Mouse (Mus musculus): ENCODE results near the gene Stap2. TPM values are rescaled to one million over a fixed set of nuclear protein-coding genes. Genes with fewer than 3 reads are reported as not detected.

The Stap2 gene
- polyA plus RNA-seq, 1 experiment from 2014 or later, result 18.3 TPM

- 85% methylated on average over 7 of the region's 7 CpGs for WGBS
- Histone ChIP-seq H3K27me3 (no peaks in the 10 kb centered on the region), H3K4me3 (no peak overlapping the region), H3K4me2 (no peak overlapping the region), H3K9ac (no peak overlapping the region), H3K27ac (no peak overlapping the region), H3K36me3 (peaks cover 42% of the 10 kb centered on the region), H3K9me3 (no peaks in the 10 kb centered on the region), H3K4me1 (peaks cover 21% of the 10 kb centered on the region)
- no peak for ATAC-seq (ENCODE audit: borderline replicate concordance, extremely low read depth, low FRiP score, low TSS enrichment)
Measured at GRCm38 (mm10) chr17:56011441-56011840, 6.1 kb upstream of the Stap2 start.

- Histone ChIP-seq H3K27me3 (no peaks in the 10 kb centered on the region), H3K9me3 (no peaks in the 10 kb centered on the region), H3K4me2 (peak overlapping the region; percentile 98), H3K4me3 (peak overlapping the region; percentile 96), H3K4me1 (peaks cover 21% of the 10 kb centered on the region), H3K9ac (0 out of 2 replicates have a peak overlapping the region, but pooled peaks have one; percentile 83), H3K36me3 (peaks cover 34% of the 10 kb centered on the region), H3K27ac (no peak overlapping the region)
- no peak for ATAC-seq (ENCODE audit: borderline replicate concordance, extremely low read depth, low FRiP score, low TSS enrichment)
- 5% methylated on average over 9 of the region's 9 CpGs for WGBS
Measured at GRCm38 (mm10) chr17:56010681-56011080, 5.3 kb upstream of the Stap2 start.

GRCm38 (mm10) chr17:56010255-56010654 is 4.9 kb upstream of the Stap2 start:
- no peaks in the 10 kb centered on the region for H3K9me3 ChIP-seq
- no peaks in the 10 kb centered on the region for H3K27me3 ChIP-seq
- H3K36me3 ChIP-seq, result peaks cover 30% of the 10 kb centered on the region
- peak overlapping the region; percentile 98 for H3K4me2 ChIP-seq
- ATAC-seq (ENCODE audit: borderline replicate concordance, extremely low read depth, low FRiP score, low TSS enrichment), result no peak
- H3K27ac ChIP-seq, result 0 out of 2 replicates have a peak overlapping the region, but pooled peaks have one; percentile 91
- WGBS, result 51% methylated on average over 14 of the region's 14 CpGs
- peaks cover 23% of the 10 kb centered on the region for H3K4me1 ChIP-seq
- peak overlapping the region; percentile 96 for H3K4me3 ChIP-seq
- H3K9ac ChIP-seq, result peak overlapping the region; percentile 83

- no peak for ATAC-seq (ENCODE audit: borderline replicate concordance, extremely low read depth, low FRiP score, low TSS enrichment)
- Histone ChIP-seq H3K27ac (peak overlapping the region; percentile 91; the same call in 1 of the 2 replicates), H3K27me3 (no peaks in the 10 kb centered on the region), H3K4me1 (peaks cover 23% of the 10 kb centered on the region), H3K4me2 (peak overlapping the region; percentile 98), H3K9me3 (no peaks in the 10 kb centered on the region), H3K4me3 (peak overlapping the region; percentile 96), H3K9ac (peak overlapping the region; percentile 83), H3K36me3 (peaks cover 26% of the 10 kb centered on the region)
- WGBS, result 25% methylated on average over 2 of the region's 2 CpGs
Measured at GRCm38 (mm10) chr17:56009962-56010240, 4.5 kb upstream of the Stap2 start.

- Histone ChIP-seq H3K4me3 (peak overlapping the region; percentile 96), H3K27ac (peak overlapping the region; percentile 91), H3K4me2 (peak overlapping the region; percentile 98), H3K36me3 (peaks cover 23% of the 10 kb centered on the region; the same call in 1 of the 2 replicates), H3K4me1 (peaks cover 23% of the 10 kb centered on the region), H3K9ac (peak overlapping the region; percentile 83), H3K9me3 (no peaks in the 10 kb centered on the region), H3K27me3 (no peaks in the 10 kb centered on the region)
- ATAC-seq (ENCODE audit: borderline replicate concordance, extremely low read depth, low FRiP score, low TSS enrichment), result peak; percentile 90
- under 1% methylated on average over 62 of the region's 62 CpGs for WGBS
Measured at GRCm38 (mm10) chr17:56009088-56009961, 3.9 kb upstream of the Stap2 start.

- under 1% methylated on average over 21 of the region's 21 CpGs for WGBS
- H3K4me1 ChIP-seq, result peaks cover 23% of the 10 kb centered on the region
- ATAC-seq (ENCODE audit: borderline replicate concordance, extremely low read depth, low FRiP score, low TSS enrichment), result peak; percentile 92
Measured at GRCm38 (mm10) chr17:56008356-56009087, 3.1 kb upstream of the Stap2 start.

GRCm38 (mm10) chr17:56007444-56008355 is 2.3 kb upstream of the Stap2 start:
- ATAC-seq (ENCODE audit: borderline replicate concordance, extremely low read depth, low FRiP score, low TSS enrichment), result peak; percentile 9
- Histone ChIP-seq H3K4me3 (peak overlapping the region; percentile 96), H3K4me2 (peak overlapping the region; percentile 98), H3K9ac (peak overlapping the region; percentile 30), H3K27me3 (no peaks in the 10 kb centered on the region), H3K27ac (peak overlapping the region; percentile 91), H3K9me3 (no peaks in the 10 kb centered on the region), H3K4me1 (peaks cover 23% of the 10 kb centered on the region), H3K36me3 (peaks cover 13% of the 10 kb centered on the region; the same call in 1 of the 2 replicates)
- WGBS, result 20% methylated on average over 14 of the region's 14 CpGs

More at GRCm38 (mm10) chr17:56008356-56009087, 3.1 kb upstream of the Stap2 start:
- H3K27me3 ChIP-seq, result no peaks in the 10 kb centered on the region
- H3K4me3 ChIP-seq, result peak overlapping the region; percentile 96
- peak overlapping the region; percentile 98 for H3K4me2 ChIP-seq
- peak overlapping the region; percentile 83 for H3K9ac ChIP-seq
- no peaks in the 10 kb centered on the region for H3K9me3 ChIP-seq
- peaks cover 19% of the 10 kb centered on the region; the same call in 1 of the 2 replicates for H3K36me3 ChIP-seq
- H3K27ac ChIP-seq, result peak overlapping the region; percentile 91

- Histone ChIP-seq H3K27me3 (no peaks in the 10 kb centered on the region), H3K4me1 (peaks cover 23% of the 10 kb centered on the region), H3K9ac (no peak overlapping the region), H3K27ac (no peak overlapping the region; the same call in 1 of the 2 replicates), H3K4me3 (no peak overlapping the region), H3K4me2 (no peak overlapping the region), H3K9me3 (no peaks in the 10 kb centered on the region), H3K36me3 (peaks cover 7% of the 10 kb centered on the region; the same call in 1 of the 2 replicates)
- ATAC-seq (ENCODE audit: borderline replicate concordance, extremely low read depth, low FRiP score, low TSS enrichment), result no peak
- WGBS, result 49% methylated on average over 10 of the region's 10 CpGs
Measured at GRCm38 (mm10) chr17:56006956-56007355, 1.6 kb upstream of the Stap2 start.

- Histone ChIP-seq H3K4me1 (peaks cover 9% of the 10 kb centered on the region; the same call in 1 of the 2 replicates), H3K4me2 (no peak overlapping the region), H3K36me3 (no peaks in the 10 kb centered on the region), H3K27me3 (peaks cover 11% of the 10 kb centered on the region; the same call in 1 of the 2 replicates), H3K27ac (no peak overlapping the region), H3K4me3 (no peak overlapping the region), H3K9me3 (no peaks in the 10 kb centered on the region), H3K9ac (no peak overlapping the region)
- 79% methylated on average over 3 of the region's 3 CpGs for WGBS
- no peak for ATAC-seq (ENCODE audit: borderline replicate concordance, extremely low read depth, low FRiP score, low TSS enrichment)
Measured at GRCm38 (mm10) chr17:56003000-56003399, 2.4 kb downstream of the Stap2 start.

- H3K27me3 ChIP-seq, result peaks cover 11% of the 10 kb centered on the region; the same call in 1 of the 2 replicates
- H3K9me3 ChIP-seq, result no peaks in the 10 kb centered on the region
- no peak overlapping the region for H3K4me3 ChIP-seq
- H3K27ac ChIP-seq, result no peak overlapping the region
- whole genome bisulfite sequencing, result 13% methylated on average over 30 of the region's 30 CpGs
- H3K4me1 ChIP-seq, result no peaks in the 10 kb centered on the region
- ATAC-seq (ENCODE audit: borderline replicate concordance, extremely low read depth, low FRiP score, low TSS enrichment), result peak; percentile 33; the same call in 1 of the 2 replicates
- H3K9ac ChIP-seq, result no peak overlapping the region
- peak overlapping the region; percentile 30; the same call in 1 of the 2 replicates for H3K4me2 ChIP-seq
- no peaks in the 10 kb centered on the region for H3K36me3 ChIP-seq
Measured at GRCm38 (mm10) chr17:55999794-56000499, 5.4 kb downstream of the Stap2 start.
